Mouse (Mus musculus): ENCODE measurements at regions not wholly inside any gene's neighbourhood (a gene's known extent, or its start where the extent isn't known, plus 50 kb on each side); places are given as distances from the start of the nearest gene placed in this dataset.

DNA sequence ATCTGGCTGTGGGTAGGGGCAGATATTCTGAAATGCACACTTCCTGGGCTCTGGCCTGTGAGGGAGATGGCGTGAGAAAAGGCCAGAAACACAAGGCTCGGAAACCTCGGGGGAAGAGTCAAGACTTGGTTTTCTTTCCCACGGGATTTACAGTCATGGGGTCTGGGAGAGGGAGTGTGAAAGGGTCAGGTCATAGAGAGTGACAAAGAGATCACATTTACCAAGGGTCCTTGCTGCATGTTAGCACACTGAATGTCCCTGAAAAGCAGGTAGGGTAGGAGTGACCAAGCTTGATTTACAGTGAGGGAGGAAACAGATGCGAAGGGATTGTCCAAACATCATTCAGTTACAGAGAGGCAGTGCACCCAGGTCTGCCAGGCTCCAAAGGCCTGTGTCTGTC, 156.0 kb downstream of the Efnb1 start:
- DNase-seq (ENCODE audit: low spot score in 2 of 2): no peak

DNA sequence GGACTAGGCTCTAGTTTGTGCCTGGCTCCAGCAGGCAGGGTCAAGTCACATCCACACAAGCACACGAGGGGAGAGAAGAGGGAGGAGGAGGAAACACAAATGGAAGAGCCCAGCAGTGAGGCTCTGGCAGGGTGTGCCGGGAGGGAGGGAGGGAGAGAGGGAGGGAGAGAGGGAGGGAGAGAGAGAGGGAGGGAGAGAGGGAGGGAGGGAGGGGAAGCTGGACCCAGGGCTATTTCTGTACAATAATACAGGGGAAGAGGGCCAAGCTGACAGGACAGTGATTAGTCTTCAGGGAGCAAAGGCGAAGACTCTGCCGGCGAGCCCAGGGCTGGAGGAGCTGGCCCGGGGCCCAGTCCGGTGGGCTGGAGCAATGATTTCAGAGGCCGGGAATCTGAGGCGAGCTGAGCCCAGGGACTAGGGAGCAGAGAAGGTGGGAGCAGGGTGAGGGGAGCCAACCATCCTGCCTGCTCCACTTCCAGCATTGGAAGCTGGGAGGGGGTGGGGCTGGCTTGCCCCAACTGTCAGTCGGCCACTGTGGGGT, 155.6 kb downstream of the Efnb1 start:
- no peak for DNase-seq (ENCODE audit: low spot score in 2 of 2)

DNA sequence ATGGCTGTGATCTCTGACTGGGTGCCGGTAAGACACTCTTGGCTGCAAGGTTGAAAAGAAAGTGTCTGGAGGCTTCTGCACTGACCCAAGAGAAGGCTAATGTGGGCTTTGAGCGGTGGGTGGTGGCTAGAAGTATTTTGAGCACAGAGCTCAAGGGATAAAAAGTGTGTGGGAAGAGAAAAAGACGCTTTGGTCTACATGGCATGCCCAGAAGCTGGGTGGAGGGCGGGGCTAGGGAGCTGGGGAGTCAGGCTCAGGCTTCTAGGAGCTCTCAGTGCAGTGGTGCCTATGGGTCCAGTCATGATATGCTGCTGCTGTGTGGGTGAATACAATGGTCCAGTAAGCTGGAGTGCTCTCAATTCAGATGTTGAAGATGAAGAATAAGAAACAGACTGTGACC, 152.1 kb downstream of the Efnb1 start:
- no peak for DNase-seq (ENCODE audit: low spot score in 2 of 2)

DNA sequence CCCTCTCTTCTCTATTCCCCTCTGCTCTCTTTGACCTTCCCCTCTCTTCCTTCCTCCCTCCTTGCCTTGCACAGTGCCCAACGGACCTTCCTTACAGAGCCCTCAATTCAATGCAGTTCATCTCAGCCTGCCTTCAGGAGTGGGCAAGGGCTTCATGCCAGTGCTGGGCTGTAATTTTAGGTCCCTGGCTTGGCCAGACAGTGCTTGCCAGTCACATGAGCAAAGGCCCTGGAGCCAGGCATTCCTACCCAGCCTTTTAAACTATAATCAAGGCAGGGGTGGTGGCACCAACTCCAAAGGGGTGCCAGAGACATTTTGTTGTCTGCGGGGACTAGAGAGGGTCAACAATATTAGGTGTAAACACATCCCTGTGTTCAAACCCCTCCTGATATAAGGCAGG, 150.9 kb downstream of the Efnb1 start:
- no peak for DNase-seq (ENCODE audit: low spot score in 2 of 2)

- DNase-seq (ENCODE audit: low spot score in 2 of 2): no peak
Measured at GRCm38 (mm10) chrX:99285611-99286010, 149.7 kb downstream of the Efnb1 start.

- no peak for DNase-seq (ENCODE audit: low spot score in 2 of 2)
Measured at GRCm38 (mm10) chrX:99280991-99281390, 145.1 kb downstream of the Efnb1 start.

- DNase-seq (ENCODE audit: low spot score in 2 of 2): no peak
Measured at GRCm38 (mm10) chrX:99280543-99280942, 144.6 kb downstream of the Efnb1 start.

- no peak for DNase-seq (ENCODE audit: low spot score in 2 of 2)
Measured at GRCm38 (mm10) chrX:99275536-99275935, 139.6 kb downstream of the Efnb1 start.

GRCm38 (mm10) chrX:99271908-99272307, 136.0 kb downstream of the Efnb1 start:
- DNase-seq (ENCODE audit: low spot score in 2 of 2): no peak

- no peak for DNase-seq (ENCODE audit: low spot score in 2 of 2)
Measured at GRCm38 (mm10) chrX:99249038-99249607, 113.2 kb downstream of the Efnb1 start.

- no peak for DNase-seq (ENCODE audit: low spot score in 2 of 2)
Measured at GRCm38 (mm10) chrX:99248181-99248580, 112.3 kb downstream of the Efnb1 start.

GRCm38 (mm10) chrX:99246704-99247103, 110.8 kb downstream of the Efnb1 start:
- DNase-seq (ENCODE audit: low spot score in 2 of 2): no peak

GRCm38 (mm10) chrX:99246051-99246450, 110.1 kb downstream of the Efnb1 start:
- DNase-seq (ENCODE audit: low spot score in 2 of 2): no peak

DNA sequence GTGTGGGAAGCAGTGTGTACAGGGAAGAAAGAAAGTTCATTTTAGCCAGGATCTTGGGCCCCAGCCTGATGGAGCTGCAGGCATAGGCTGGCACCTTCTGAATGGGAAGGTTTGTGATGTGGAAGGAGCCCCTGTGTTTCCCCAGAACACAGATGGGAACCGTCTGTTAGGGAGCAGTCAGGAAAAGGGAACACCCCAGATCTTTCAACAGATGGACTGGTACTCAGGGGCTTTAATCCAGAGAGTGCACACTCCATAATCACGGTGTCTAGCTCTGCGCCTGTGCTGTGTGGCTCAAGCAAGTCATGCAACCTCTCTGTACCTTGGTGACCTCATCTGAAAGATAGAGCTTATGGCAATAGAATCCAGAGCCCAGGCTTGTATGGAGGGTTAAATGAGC, 109.6 kb downstream of the Efnb1 start:
- DNase-seq (ENCODE audit: low spot score in 2 of 2): no peak

DNA sequence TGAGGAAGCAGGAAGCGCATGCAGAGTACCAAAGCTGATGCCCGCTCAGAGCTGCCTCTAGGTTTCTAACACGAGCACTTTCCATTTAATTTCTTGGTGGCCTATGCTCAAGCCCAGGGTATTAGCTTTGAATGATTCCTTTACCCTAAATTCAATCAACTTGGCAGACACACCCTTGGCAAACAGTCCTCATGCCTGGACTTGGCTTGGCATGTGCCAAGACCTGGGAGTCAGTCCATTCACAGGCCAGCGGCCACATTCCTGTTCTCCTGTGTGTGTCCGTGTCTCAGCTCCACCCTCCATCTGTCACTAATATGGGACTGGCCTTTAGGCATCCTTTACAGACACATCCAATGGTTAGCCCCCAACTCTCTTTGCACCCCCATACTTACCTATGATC, 107.3 kb downstream of the Efnb1 start:
- DNase-seq (ENCODE audit: low spot score in 2 of 2): no peak

- no peak for DNase-seq (ENCODE audit: low spot score in 2 of 2)
Measured at GRCm38 (mm10) chrX:99241684-99242118, 105.8 kb downstream of the Efnb1 start.

- no peak for DNase-seq (ENCODE audit: low spot score in 2 of 2)
Measured at GRCm38 (mm10) chrX:99233035-99233434, 97.1 kb downstream of the Efnb1 start.

GRCm38 (mm10) chrX:99232331-99232730, 96.4 kb downstream of the Efnb1 start:
- DNase-seq (ENCODE audit: low spot score in 2 of 2): no peak

GRCm38 (mm10) chrX:99225111-99225752, 89.3 kb downstream of the Efnb1 start:
- no peak for DNase-seq (ENCODE audit: low spot score in 2 of 2)

- DNase-seq (ENCODE audit: low spot score in 2 of 2): no peak
Measured at GRCm38 (mm10) chrX:99222017-99222416, 86.1 kb downstream of the Efnb1 start.

DNA sequence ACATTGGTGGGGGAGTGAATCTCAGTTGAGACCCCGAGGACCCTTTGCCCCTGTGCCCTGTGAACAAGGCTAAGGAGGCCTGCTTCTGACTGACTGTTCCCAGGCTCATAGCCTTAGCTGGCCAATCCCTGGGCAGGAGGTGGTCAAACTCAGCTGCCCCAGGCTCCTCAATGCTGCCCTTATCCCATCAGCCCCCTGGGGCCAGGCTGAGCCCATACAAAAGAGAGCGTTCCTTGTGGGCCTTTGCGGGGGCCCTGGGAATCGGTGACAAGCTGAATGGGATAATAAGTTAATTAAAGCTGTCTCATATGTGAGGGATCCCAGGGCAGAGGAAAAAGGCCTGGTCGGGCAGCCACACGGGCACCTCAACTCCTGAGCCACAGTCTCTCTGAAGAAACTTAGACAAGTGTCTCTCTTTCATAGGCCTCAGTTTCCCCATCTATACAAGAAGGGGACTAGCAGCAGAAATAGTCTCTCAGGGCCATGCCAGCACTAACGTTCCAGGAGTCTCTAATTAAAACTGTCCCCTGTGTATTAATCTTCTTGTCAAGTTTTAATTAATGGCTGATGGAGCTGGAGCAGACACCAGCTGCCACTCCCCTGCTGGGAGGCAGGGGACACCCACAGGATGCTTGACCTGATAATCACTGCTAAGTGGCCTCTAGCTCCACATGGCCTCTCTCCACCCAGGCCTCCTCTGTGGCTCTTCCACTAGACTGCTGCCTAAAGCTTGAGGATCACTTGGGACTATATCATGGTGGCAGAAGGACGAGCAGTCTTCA, 84.9 kb downstream of the Efnb1 start:
- no peak for DNase-seq (ENCODE audit: low spot score in 2 of 2)

- DNase-seq (ENCODE audit: low spot score in 2 of 2): no peak
Measured at GRCm38 (mm10) chrX:99218213-99218612, 82.3 kb downstream of the Efnb1 start.

Data from layer of hippocampus, adult 8-10 months (tissue).